Mouse (Mus musculus) left cerebral cortex, adult 2 months (tissue): ENCODE measurements around the gene Rimbp3. TPM values are rescaled to one million over a fixed set of nuclear protein-coding genes. Genes with fewer than 3 reads are reported as not detected.
"Not testable (repeated sequence)": the region's sequence is repeated elsewhere in the genome, so short reads cannot be mapped to it uniquely, and the experiment has no call there.

ENCODE experiments used
- DNase-seq, 2 experiments: peaks; one replicate each; pipeline ENCODE4 v3.0.0; 2021 to 2022; ENCODE audit warnings: low spot score in 2 of 2, mixed read lengths in 1 of 2; ENCODE audit errors: extremely low spot score in 1 of 2
- H3K27ac ChIP-seq: fragments of 200-600 bp; 2 replicates; pipeline ENCODE4 v1.8.1; 2022
- H3K4me3 ChIP-seq: fragments of 200-600 bp; 2 replicates; pipeline ENCODE4 v1.8.1; 2022
- CTCF ChIP-seq: fragments of 200-600 bp; IDR thresholded peaks from 2 replicates; pipeline ENCODE4 v1.8.1; 2022; ENCODE audit warnings: antibody characterized with exemption, mild to moderate bottlenecking, moderate library complexity
- intact Hi-C: fragments of 180-260 bp; cut with DNase I; formaldehyde crosslinking; loops from one replicate; pipeline ENCODE4 v1.15.1; 2025
- total RNA-seq, 2 experiments: library from RNA; stranded (reverse); gene quantifications; 2 replicates each; pipeline ENCODE4 v1.2.3; 2021

Rimbp3 gene
- total RNA-seq, 2 experiments from 2014 or later: 1.8 to 2.0 TPM

GRCm38 (mm10) chr16:17225584-17225983, 17.2 kb downstream of the Rimbp3 start:
- Histone ChIP-seq H3K27ac (no peak overlapping the region), H3K4me3 (no peak overlapping the region)
- intact Hi-C loops: no loop called here
- TF ChIP-seq CTCF: no peak
- no peak for DNase-seq

- Histone ChIP-seq H3K4me3 (no peak overlapping the region), H3K27ac (no peak overlapping the region)
- no peak for DNase-seq
- intact Hi-C loops: no loop called here
- TF ChIP-seq CTCF: no peak
Observed at GRCm38 (mm10) chr16:17226496-17226895, 18.1 kb downstream of the Rimbp3 start.

- intact Hi-C loops, H3K4me3 ChIP-seq, DNase-seq, H3K27ac ChIP-seq: not testable (repeated sequence)
Observed at GRCm38 (mm10) chr16:17231523-17231922, 23.1 kb downstream of the Rimbp3 start.

- no peak for TF ChIP-seq CTCF
- intact Hi-C loops: loop anchor here (1.0 kb wide), 2 partner anchors 24 to 44 kb away; no protein-coding TSS in a partner anchor
- H3K4me3 ChIP-seq: peak within 1 kb of the TSS; percentile 81
- peak within 1 kb of the TSS; percentile 95 for H3K27ac ChIP-seq
- DNase-seq: peak; percentile 89
Observed at GRCm38 (mm10) chr16:17232794-17233701, 24.6 kb downstream of the Rimbp3 start, which contains the start of gene Hic2. TSS of gene Hic2 (plus strand) at chr16:17233572.

GRCm38 (mm10) chr16:17233702-17234498, 25.5 kb downstream of the Rimbp3 start:
- H3K27ac ChIP-seq: peak overlapping the region; percentile 95
- intact Hi-C loops: loop anchor here (1.0 kb wide), 2 partner anchors 25 to 43 kb away; no protein-coding TSS in a partner anchor
- peak overlapping the region; percentile 81 for H3K4me3 ChIP-seq
- peak in 1 of 2 experiments; percentile 18 for DNase-seq
- TF ChIP-seq CTCF: no peak

GRCm38 (mm10) chr16:17234499-17234895, 26.1 kb downstream of the Rimbp3 start:
- peak overlapping the region; percentile 95 for H3K27ac ChIP-seq
- peak overlapping the region; percentile 81 for H3K4me3 ChIP-seq
- peak; percentile 31 to 46 for DNase-seq
- TF ChIP-seq CTCF: no peak
- intact Hi-C loops: no loop called here

- H3K27ac ChIP-seq: peak overlapping the region; percentile 19; the same call in 1 of the 2 replicates
- peak overlapping the region; percentile 81 for H3K4me3 ChIP-seq
- TF ChIP-seq CTCF: no peak
- intact Hi-C loops: no loop called here
- DNase-seq: peak; percentile 31 to 43
Observed at GRCm38 (mm10) chr16:17234916-17235665, 26.7 kb downstream of the Rimbp3 start.

GRCm38 (mm10) chr16:17237634-17238033, 29.2 kb downstream of the Rimbp3 start:
- no peak for TF ChIP-seq CTCF
- H3K4me3 ChIP-seq: no peak overlapping the region
- intact Hi-C loops: no loop called here

GRCm38 (mm10) chr16:17239409-17239808, 31.0 kb downstream of the Rimbp3 start:
- intact Hi-C loops: no loop called here
- TF ChIP-seq CTCF: no peak
- H3K27ac ChIP-seq: no peak overlapping the region
- DNase-seq: no peak
- no peak overlapping the region for H3K4me3 ChIP-seq

More at GRCm38 (mm10) chr16:17237634-17238033, 29.2 kb downstream of the Rimbp3 start:
- H3K27ac ChIP-seq: no peak overlapping the region
- no peak for DNase-seq

GRCm38 (mm10) chr16:17243731-17244130, 35.3 kb downstream of the Rimbp3 start:
- DNase-seq: no peak
- Histone ChIP-seq H3K27ac (no peak overlapping the region), H3K4me3 (no peak overlapping the region)
- TF ChIP-seq CTCF: no peak
- intact Hi-C loops: no loop called here

- Histone ChIP-seq H3K27ac (no peak overlapping the region), H3K4me3 (no peak overlapping the region)
- DNase-seq: no peak
- intact Hi-C loops: no loop called here
- no peak for TF ChIP-seq CTCF
Observed at GRCm38 (mm10) chr16:17244996-17245395, 36.6 kb downstream of the Rimbp3 start.
